Comparison of ENCODE assay signal across 8 mouse cellular contexts in the genomic region with DNA sequence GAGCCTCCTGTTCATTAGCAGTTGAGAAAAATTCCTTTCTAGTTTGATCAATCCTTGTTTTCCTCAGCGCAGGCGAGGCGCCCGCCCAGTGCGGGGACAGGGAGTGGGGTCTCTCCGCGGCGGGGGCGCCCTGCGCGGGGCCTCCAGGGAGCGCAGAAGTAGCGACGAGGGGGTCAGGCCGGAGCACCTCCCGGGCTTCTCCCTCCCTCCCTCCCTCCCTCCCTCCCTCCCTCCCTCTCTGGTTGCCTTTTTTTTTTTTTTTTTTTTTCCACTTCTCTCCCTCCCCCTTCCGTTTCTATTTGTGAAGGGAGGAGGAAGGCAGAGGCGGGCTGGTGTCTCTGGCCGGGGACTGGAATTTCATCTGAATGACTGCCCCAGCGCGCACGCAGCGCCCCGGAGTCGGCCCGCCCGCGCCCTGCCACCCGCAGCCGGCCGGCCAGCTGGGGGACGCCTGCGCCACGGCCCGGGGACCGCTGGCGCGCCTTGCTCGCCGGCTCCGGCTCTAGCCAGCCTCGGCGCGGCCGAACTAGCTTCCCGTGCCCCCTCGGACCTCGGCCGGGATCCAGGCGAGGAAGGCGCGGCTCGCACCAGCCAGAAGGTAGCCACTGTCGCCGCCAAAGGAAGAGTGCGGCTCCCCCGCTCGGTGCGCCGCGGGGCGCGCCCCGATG. TPM values are rescaled to one million over a fixed set of nuclear protein-coding genes. Genes with fewer than 3 reads are reported as not detected.
DNase-seq lines count a peak whose midpoint lies in the region; ATAC-seq lines count a peak whose summit lies in the region.

TSS of gene Trim8 (plus strand) at position 302 of the 668 bp plus-strand sequence.

- ATAC-seq in embryonic facial prominence, embryonic 13.5 days (ENCODE audit: insufficient number of reproducible peaks, insufficient read depth, low FRiP score, low TSS enrichment, low read depth) = no peak
- peak; percentile 46; the same call in 1 of the 2 replicates for ATAC-seq in limb, embryonic 15.5 days (ENCODE audit: insufficient number of reproducible peaks, low FRiP score, low TSS enrichment, low read depth)
- ATAC-seq in midbrain, embryonic 16.5 days = peak; percentile 37

- DNase-seq in 416B (ENCODE audit: low read depth) = peak; percentile 91
- peak; percentile 88 for DNase-seq in adrenal gland, postnatal 25 days
- DNase-seq in heart, adult 9 months (ENCODE audit: low spot score in 2 of 2) = peak; percentile 87
- peak; percentile 85 for DNase-seq in kidney, adult 9 months
- peak; percentile 52 to 57 for DNase-seq in spleen, postnatal 14 days (ENCODE audit: low spot score in 2 of 2)

- H3K4me1 ChIP-seq in embryonic facial prominence, embryonic 13.5 days = peaks cover 38% of the 10 kb centered on the region
- H3K4me1 ChIP-seq in limb, embryonic 15.5 days = peaks cover 39% of the 10 kb centered on the region
- H3K4me1 ChIP-seq in midbrain, embryonic 16.5 days (ENCODE audit: control insufficient read depth, insufficient read depth, low read length) = peaks cover 26% of the 10 kb centered on the region

- H3K27ac ChIP-seq in embryonic facial prominence, embryonic 13.5 days = peak within 1 kb of the TSS; percentile 99
- H3K27ac ChIP-seq in limb, embryonic 15.5 days = peak within 1 kb of the TSS; percentile 99
- peak within 1 kb of the TSS; percentile 98 for H3K27ac ChIP-seq in midbrain, embryonic 16.5 days (ENCODE audit: low read length)

- H3K9ac ChIP-seq in embryonic facial prominence, embryonic 13.5 days = peak within 1 kb of the TSS; percentile 95
- peak within 1 kb of the TSS; percentile 86 for H3K9ac ChIP-seq in limb, embryonic 15.5 days
- H3K9ac ChIP-seq in midbrain, embryonic 16.5 days (ENCODE audit: low read depth, low read length) = peak within 1 kb of the TSS; percentile 87

- H3K4me3 ChIP-seq in embryonic facial prominence, embryonic 13.5 days = peak within 1 kb of the TSS; percentile 89
- H3K4me3 ChIP-seq in limb, embryonic 15.5 days = peak within 1 kb of the TSS; percentile 92
- peak within 1 kb of the TSS; percentile 64 for H3K4me3 ChIP-seq in midbrain, embryonic 16.5 days (ENCODE audit: low read depth, low read length)

- no peaks in the 10 kb centered on the region for H3K27me3 ChIP-seq in embryonic facial prominence, embryonic 13.5 days
- no peaks in the 10 kb centered on the region for H3K27me3 ChIP-seq in limb, embryonic 15.5 days
- H3K27me3 ChIP-seq in midbrain, embryonic 16.5 days (ENCODE audit: control insufficient read depth, insufficient read depth, low read depth, low read length) = no peaks in the 10 kb centered on the region

- peaks cover 17% of the 10 kb centered on the region for H3K36me3 ChIP-seq in embryonic facial prominence, embryonic 13.5 days
- H3K36me3 ChIP-seq in limb, embryonic 15.5 days = peaks cover 12% of the 10 kb centered on the region
- H3K36me3 ChIP-seq in midbrain, embryonic 16.5 days (ENCODE audit: control insufficient read depth, insufficient read depth, low read length) = no peaks in the 10 kb centered on the region

- H3K9me3 ChIP-seq in embryonic facial prominence, embryonic 13.5 days = no peaks in the 10 kb centered on the region
- H3K9me3 ChIP-seq in limb, embryonic 15.5 days = no peaks in the 10 kb centered on the region
- no peaks in the 10 kb centered on the region for H3K9me3 ChIP-seq in midbrain, embryonic 16.5 days (replicated peaks; ENCODE audit: control insufficient read depth, low read length, poor library complexity, severe bottlenecking)

- peak within 1 kb of the TSS; percentile 98 for H3K4me2 ChIP-seq in embryonic facial prominence, embryonic 13.5 days
- peak within 1 kb of the TSS; percentile 94 for H3K4me2 ChIP-seq in limb, embryonic 15.5 days
- peak within 1 kb of the TSS; percentile 89 for H3K4me2 ChIP-seq in midbrain, embryonic 16.5 days (ENCODE audit: low read length)

- WGBS in embryonic facial prominence, embryonic 13.5 days = under 1% methylated on average over 61 of the region's 64 CpGs
- 0% methylated on average over 55 of the region's 64 CpGs for WGBS in limb, embryonic 15.5 days
- WGBS in midbrain, embryonic 16.5 days = 0% methylated on average over 28 of the region's 64 CpGs

RNA-seq across cellular contexts. Expression of gene Trim8, which starts in this region (rescaled TPM):
- total RNA-seq in adrenal gland, postnatal 25 days (2021) = 50.9 and 52.6 TPM in 2 replicates
- polyA plus RNA-seq in embryonic facial prominence, embryonic 13.5 days (2015; fragmentation: Nextera tagmentation; extraction: Ambion mirVana) = 16.7 and 17.6 TPM in 2 replicates
- polyA plus RNA-seq in limb, embryonic 15.5 days (2015; fragmentation: Nextera tagmentation; extraction: Ambion mirVana) = 14.6 and 15.1 TPM in 2 replicates
- polyA plus RNA-seq in midbrain, embryonic 16.5 days (2015; fragmentation: Nextera tagmentation; extraction: Ambion mirVana) = 25.9 and 26.8 TPM in 2 replicates
